Mouse (Mus musculus) spleen, embryonic (tissue): ENCODE results near the gene Tom1l2.

Experiments
- CTCF ChIA-PET: fragments of 350-600 bp; sonication (Branson Sonifier 250); formaldehyde crosslinking; loops from one replicate; lab custom pipeline; 2022; lab: Charles Lee

Gene Tom1l2

DNA sequence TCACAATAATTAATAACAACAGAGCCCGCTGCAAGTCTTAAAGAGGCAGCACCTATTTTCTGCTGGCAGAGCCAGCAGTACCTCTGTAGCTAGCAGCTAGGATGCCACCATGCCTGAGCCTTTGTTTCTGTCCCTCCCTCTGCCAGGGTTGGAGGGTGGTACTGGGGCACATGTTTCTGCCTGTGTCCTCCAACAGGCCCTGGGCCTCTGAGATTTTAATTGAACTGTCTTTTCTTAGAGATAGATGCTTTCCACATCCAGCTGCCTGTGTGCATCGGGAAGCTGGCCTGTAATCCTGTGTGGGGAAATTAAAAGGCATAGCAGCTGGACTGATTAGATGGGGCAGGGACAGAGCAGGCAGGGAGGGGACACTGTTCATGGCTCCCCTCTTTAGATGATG, 170.0 kb downstream of the Tom1l2 start:
- CTCF ChIA-PET, result no interaction called here

GRCm38 (mm10) chr11:60182116-60182670, 170.5 kb downstream of the Tom1l2 start:
- CTCF ChIA-PET, result no interaction called here

- CTCF ChIA-PET, result interaction anchor here (0.8 to 1.1 kb wide), 2 partner anchors 56 to 536 kb away, joined by 4 to 11 read pairs; no protein-coding TSS in a partner anchor
Measured at GRCm38 (mm10) chr11:60178506-60178905, 174.2 kb downstream of the Tom1l2 start.

GRCm38 (mm10) chr11:60178005-60178404, 174.7 kb downstream of the Tom1l2 start:
- CTCF ChIA-PET, result interaction anchor here (0.8 kb wide), 1 partner anchor 55 kb away, joined by 4 read pairs; no protein-coding TSS in a partner anchor

DNA sequence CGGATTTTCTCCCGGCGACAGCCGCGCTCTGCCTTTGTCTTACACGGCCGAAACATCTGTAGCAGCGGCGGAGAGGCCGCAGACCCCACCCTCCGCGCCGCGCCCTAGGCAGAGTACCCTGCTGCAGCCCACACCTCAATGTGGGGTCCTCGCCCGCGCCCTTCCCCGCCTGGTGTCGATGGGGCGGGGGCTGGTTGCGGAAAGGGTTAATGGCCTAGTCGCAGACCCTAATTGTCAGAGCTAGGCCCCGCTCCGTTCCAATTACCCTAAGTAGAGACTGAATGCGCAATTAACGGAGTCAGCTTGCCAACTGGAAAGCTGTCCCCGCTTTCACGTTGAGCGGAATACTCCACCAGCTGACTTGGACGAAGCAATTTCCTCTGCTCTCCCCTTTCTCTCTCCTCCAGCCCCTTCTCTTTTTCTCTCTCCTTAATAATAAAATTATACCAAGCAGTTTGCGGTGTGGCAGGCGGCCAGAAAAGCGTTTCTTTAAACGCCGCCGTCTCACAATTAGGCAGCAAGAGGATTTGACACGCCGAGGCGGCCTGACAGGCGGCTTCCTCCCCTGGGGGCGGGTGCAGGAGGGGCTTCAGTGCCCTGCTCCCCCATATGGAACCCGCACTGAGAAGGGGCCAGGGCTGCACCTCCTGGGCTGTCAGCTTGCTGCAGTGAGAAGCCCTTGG, 175.6 kb downstream of the Tom1l2 start:
- CTCF ChIA-PET, result no interaction called here
